Mouse (Mus musculus): ENCODE data around the gene Vstm4. TPM values are rescaled to one million over a fixed set of nuclear protein-coding genes. Genes with fewer than 3 reads are reported as not detected.

The Vstm4 gene
- 10.3 and 12.6 TPM in 2 replicates for polyA plus RNA-seq (2012; rRNA removed)

DNA sequence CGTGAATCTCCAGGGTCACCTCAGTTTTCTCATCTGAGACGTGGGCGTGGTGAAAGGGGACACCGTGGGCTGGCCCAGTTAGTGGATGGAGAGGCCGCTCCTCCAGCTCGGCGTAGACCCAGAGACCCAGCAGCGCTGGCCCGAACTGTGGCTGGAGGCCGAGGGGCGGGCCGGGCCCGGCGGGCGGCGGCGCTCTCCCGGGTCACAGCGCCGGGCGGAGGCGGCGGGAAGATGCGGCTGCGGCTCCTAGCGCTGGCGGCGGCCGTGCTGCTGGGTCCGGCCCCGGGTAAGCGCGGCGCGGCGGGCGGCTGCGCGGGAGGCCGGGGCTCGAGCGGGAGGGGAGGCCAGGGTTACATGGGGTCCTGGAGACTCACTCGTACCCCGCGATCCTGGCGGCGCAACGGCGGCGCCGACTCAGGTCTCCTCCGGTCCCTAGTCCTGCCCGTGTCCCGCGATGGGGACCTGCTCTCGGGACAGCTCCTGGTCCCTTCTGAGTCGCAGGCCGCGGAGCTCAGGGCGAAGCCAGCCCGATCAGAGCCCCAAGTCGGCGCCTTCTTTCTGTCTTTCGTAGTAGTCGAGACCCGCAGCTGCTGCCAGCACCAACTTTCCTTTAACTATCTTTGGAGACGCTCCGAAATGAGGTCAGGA, at the start of gene Vstm4:
Vstm4 (plus strand) TSS at position 76 of the 648 bp plus-strand sequence.

GRCm38 (mm10) chr14:32833847-32834246, 22.7 kb upstream of the Vstm4 start, which contains the start of gene Fam170b:
Fam170b (plus strand) TSS chr14:32833962.

Other genes starting within 250 kb of the Vstm4 start
- gene 3425401B19Rik, start 171.5 kb upstream of the Vstm4 start, polyA plus RNA-seq (2012; rRNA removed) = 0.05 and 0.38 TPM in 2 replicates
- gene Tmem273, start 70.8 kb upstream of the Vstm4 start, polyA plus RNA-seq (2012; rRNA removed) = 0.63 and 1.4 TPM in 2 replicates
- 0.07 TPM in 1 of 2 replicates, not detected in the other for gene Fam170b, start 22.8 kb upstream of the Vstm4 start, polyA plus RNA-seq (2012; rRNA removed)
- gene Lrrc18, start 134.6 kb downstream of the Vstm4 start, polyA plus RNA-seq (2012; rRNA removed) = 2.9 and 4.1 TPM in 2 replicates

Measured in ovary, adult 2 months (tissue).